Mouse (Mus musculus): Measurements from ENCODE around the gene Gm4969. TPM values are rescaled to one million over a fixed set of nuclear protein-coding genes. Genes with fewer than 3 reads are reported as not detected.
A peak's percentile ranks its signal among the peaks of the same experiment; 100 is the strongest.

The Gm4969 gene
- polyA plus RNA-seq, 1 experiment from 2014 or later = 3.8 TPM

DNA sequence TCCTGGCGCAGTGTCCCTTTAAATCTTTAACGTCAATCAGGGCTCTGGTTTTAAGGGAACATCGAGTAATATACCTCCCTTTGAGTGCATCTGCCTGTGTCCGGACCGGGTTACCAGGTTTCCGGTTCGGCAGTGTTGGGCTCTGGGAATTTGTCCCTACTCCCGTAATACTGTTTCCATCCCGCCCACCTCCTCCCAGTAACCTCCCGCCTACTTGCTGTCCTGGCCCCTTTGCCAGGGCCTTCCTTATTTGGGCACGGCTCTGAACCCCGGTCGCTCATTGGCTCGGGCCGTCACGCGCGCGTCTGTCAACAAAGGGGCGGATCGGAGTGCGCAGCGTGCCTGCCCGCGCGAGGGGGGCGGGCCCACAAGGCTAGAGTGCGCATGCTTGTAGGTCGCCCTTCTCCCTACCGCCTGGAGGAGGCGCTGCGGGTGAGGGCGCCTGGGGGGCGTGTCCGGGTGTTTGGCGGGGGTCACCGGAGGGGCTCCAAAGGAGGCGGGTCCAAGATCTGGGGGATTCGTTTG lies 13.2 kb upstream of the Gm4969 start:
- Histone ChIP-seq H3K27me3 (no peaks in the 10 kb centered on the region), H3K9me3 (no peaks in the 10 kb centered on the region), H3K4me2 (replicated peaks) (peak overlapping the region; percentile 61), H3K4me1 (peaks cover 13% of the 10 kb centered on the region; the same call in 1 of the 2 replicates), H3K9ac (peak overlapping the region; percentile 44), H3K36me3 (peaks cover 23% of the 10 kb centered on the region), H3K4me3 (peak overlapping the region; percentile 43), H3K27ac (peak overlapping the region; percentile 86)
- under 1% methylated on average over 39 of the region's 39 CpGs for WGBS
- ATAC-seq (ENCODE audit: insufficient number of reproducible peaks, insufficient read depth, low FRiP score, low TSS enrichment) = peak; percentile 97

DNA sequence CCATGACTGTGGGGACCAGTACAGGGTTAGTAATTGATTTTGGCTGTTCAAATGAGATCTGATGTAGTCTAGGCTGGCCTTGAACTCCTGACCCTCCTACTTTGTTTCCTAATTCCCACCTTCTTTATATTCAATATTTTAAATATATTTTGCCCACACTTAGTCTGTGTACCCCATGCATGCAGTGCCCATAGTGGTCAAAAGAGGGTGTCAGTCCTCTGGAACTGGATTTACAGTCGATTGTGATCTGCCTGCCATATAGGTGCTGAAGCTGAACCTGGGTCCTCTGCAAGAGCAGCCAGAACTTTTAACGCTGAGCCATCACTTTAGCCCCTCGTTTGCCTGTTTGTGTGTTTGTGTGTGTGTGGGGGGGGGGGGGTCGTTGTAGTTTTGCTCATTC lies 12.5 kb upstream of the Gm4969 start:
- Histone ChIP-seq H3K9me3 (no peaks in the 10 kb centered on the region), H3K27ac (peak overlapping the region; percentile 86), H3K9ac (peak overlapping the region; percentile 11; the same call in 1 of the 2 replicates), H3K36me3 (peaks cover 16% of the 10 kb centered on the region), H3K27me3 (no peaks in the 10 kb centered on the region), H3K4me3 (peak overlapping the region; percentile 43), H3K4me1 (peaks cover 13% of the 10 kb centered on the region; the same call in 1 of the 2 replicates), H3K4me2 (replicated peaks) (peak overlapping the region; percentile 61)
- no peak for ATAC-seq (ENCODE audit: insufficient number of reproducible peaks, insufficient read depth, low FRiP score, low TSS enrichment)
- 26% methylated on average over 4 of the region's 4 CpGs for WGBS

DNA sequence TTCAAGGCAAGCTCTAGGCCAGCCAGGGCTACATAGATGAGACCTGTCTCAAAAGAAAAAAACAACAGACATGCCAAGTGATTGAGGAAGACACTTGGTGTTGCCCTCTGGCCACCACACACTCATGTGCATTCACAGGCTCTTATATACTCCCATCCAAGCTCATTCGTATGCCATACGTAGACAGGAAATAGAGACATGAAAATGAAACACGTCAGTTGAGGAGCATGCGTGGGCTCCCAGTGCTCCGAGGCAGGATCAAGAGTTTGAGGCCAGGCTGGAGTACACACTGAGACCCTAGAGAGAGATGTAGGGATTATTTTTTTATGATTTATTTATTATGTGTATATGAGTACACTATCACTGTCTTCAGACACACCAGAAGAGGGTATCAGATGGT lies 11.2 kb upstream of the Gm4969 start:
- H3K4me2 ChIP-seq (replicated peaks) = no peak overlapping the region
- H3K4me3 ChIP-seq = no peak overlapping the region
- no peak overlapping the region for H3K27ac ChIP-seq
- peaks cover 17% of the 10 kb centered on the region; the same call in 1 of the 2 replicates for H3K4me1 ChIP-seq
- ATAC-seq (ENCODE audit: insufficient number of reproducible peaks, insufficient read depth, low FRiP score, low TSS enrichment) = no peak
- no peaks in the 10 kb centered on the region for H3K27me3 ChIP-seq
- H3K36me3 ChIP-seq = peaks cover 9% of the 10 kb centered on the region
- no peak overlapping the region for H3K9ac ChIP-seq
- 94% methylated on average over 5 of the region's 5 CpGs for WGBS
- no peaks in the 10 kb centered on the region for H3K9me3 ChIP-seq

DNA sequence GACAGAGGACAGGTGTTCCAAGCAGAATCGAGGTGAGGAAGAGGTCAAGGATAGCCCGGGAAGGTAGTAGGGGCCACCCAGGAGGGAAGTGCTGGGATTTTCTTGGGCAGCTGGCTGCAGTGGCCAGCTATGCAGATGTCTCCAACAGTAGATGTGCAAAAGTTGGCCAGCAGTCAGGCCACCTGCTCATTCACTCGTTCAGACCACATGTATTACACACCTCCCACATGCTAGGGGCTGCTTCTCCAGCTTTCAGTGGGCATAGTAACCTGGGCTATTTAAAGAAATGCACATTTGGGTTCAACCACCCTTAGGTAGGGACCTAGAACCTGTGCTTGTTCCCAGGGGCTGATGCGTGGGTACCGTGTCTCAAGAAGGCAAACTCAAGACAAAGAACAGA lies 9.6 kb upstream of the Gm4969 start:
- Histone ChIP-seq H3K27me3 (no peaks in the 10 kb centered on the region), H3K4me3 (no peak overlapping the region), H3K4me1 (peaks cover 17% of the 10 kb centered on the region; the same call in 1 of the 2 replicates), H3K36me3 (peaks cover 9% of the 10 kb centered on the region), H3K9me3 (no peaks in the 10 kb centered on the region), H3K27ac (no peak overlapping the region), H3K4me2 (replicated peaks) (no peak overlapping the region), H3K9ac (no peak overlapping the region)
- no peak for ATAC-seq (ENCODE audit: insufficient number of reproducible peaks, insufficient read depth, low FRiP score, low TSS enrichment)
- WGBS = 88% methylated on average over 5 of the region's 5 CpGs

DNA sequence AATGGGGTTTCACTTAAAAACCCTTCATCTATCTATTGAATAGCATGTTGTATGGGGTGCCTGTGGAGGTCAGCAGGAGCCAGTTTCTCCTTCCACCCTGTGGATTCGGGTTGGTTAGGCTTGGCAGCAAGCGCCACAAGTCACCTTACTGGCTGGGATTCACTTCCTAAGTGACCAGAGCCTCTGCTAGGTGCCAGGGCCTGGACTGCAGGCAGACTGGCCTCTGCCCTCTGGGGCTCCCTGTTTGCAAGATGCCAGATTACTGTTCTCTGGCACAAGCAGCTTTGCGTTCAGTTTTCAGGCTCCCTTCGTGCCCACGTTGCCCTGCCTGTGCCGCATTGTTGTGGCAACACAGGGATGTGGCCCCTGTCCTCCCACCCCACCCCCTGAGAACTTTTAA lies 6.5 kb upstream of the Gm4969 start:
- 0 out of 2 replicates have a peak overlapping the region, but pooled peaks have one; percentile 30 for H3K9ac ChIP-seq
- H3K4me2 ChIP-seq (replicated peaks) = no peak overlapping the region
- ATAC-seq (ENCODE audit: insufficient number of reproducible peaks, insufficient read depth, low FRiP score, low TSS enrichment) = no peak
- no peak overlapping the region for H3K4me3 ChIP-seq
- no peak overlapping the region for H3K27ac ChIP-seq
- no peaks in the 10 kb centered on the region for H3K27me3 ChIP-seq
- peaks cover 9% of the 10 kb centered on the region for H3K36me3 ChIP-seq
- WGBS = 83% methylated on average over 6 of the region's 6 CpGs
- peaks cover 16% of the 10 kb centered on the region for H3K4me1 ChIP-seq
- no peaks in the 10 kb centered on the region for H3K9me3 ChIP-seq

DNA sequence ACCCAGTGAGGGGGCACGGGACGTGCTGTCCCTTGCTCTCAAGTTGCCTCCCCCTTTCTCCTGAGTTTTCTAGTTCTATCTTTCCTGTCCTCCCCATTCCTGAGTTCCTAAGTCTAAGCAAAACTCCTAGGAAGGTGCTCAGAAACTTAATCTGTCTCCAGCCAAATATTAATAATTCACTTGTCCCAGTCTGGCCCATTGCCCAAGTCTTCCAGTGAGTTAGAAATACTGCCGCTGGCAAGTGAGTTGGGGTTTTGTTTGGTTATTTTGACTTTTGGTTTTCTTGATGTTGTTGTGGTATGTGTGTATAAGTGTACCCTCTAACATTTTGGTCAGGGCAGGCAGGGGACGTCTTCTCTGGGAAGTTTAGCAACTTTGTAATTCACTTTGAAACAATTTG lies 3.5 kb upstream of the Gm4969 start:
- H3K4me3 ChIP-seq = no peak overlapping the region
- ATAC-seq (ENCODE audit: insufficient number of reproducible peaks, insufficient read depth, low FRiP score, low TSS enrichment) = no peak
- WGBS = 92% methylated on average over 4 of the region's 4 CpGs

DNA sequence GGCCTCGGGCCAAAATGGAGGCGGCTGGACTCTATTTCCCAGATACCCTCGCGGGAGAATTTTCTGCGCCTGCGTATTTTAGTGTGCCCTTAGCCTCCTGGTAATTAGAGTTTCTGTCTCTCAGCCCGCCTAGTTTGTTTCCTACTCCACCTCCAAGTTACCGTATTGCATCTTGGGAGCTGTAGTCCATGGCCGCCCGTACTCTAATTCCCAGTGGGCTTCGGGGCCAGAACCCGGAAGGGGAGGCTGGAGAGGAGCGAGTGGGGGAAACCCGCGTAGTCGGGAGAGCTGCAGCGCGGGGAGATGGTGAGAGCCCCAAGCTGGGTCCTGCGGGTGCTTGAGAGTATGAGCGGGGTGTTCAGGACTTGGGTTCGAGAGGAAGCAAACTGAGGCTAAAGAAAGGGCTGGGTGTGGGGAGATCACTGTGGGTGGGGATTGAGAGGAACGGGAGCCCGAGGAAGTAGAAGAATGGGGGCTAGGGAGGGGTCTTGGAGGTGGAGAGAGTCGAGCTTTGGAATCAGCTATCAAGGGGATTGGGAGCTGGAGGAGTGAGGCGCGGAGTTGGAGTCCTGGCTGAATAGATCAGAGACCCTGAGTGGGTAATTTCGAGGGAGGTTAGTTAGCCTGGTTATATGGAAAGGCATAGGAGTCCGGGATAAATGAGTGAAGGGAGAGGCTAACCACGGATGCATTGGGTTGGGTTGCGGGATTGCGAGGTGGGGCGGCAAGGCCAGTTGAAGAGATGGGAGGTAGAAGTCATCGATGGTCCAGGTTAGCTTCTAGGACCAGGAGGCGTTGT lies 1.7 kb upstream of the Gm4969 start, which contains the start of gene Fbxo46:
Gene Fbxo46, plus strand, starts transcription at position 229 of the 799 bp plus-strand sequence.
- H3K9ac ChIP-seq = peak within 1 kb of the TSS; percentile 70
- ATAC-seq (ENCODE audit: insufficient number of reproducible peaks, insufficient read depth, low FRiP score, low TSS enrichment) = peak; percentile 94
- peak within 1 kb of the TSS; percentile 81 for H3K4me2 ChIP-seq (replicated peaks)
- H3K4me3 ChIP-seq = peak within 1 kb of the TSS; percentile 68
- 3% methylated on average over 34 of the region's 34 CpGs for WGBS
- peaks cover 21% of the 10 kb centered on the region for H3K4me1 ChIP-seq
- H3K27me3 ChIP-seq = no peaks in the 10 kb centered on the region
- no peaks in the 10 kb centered on the region for H3K36me3 ChIP-seq
- 0 out of 2 replicates have a peak within 1 kb of the TSS, but pooled peaks have one; percentile 30 for H3K27ac ChIP-seq
- 0 out of 2 replicates have a peak, but pooled peaks cover 2% of the 10 kb centered on the region for H3K9me3 ChIP-seq

More for the DNA sequence above, 3.5 kb upstream of the Gm4969 start:
- no peak overlapping the region for H3K9ac ChIP-seq
- no peaks in the 10 kb centered on the region for H3K36me3 ChIP-seq
- no peak overlapping the region for H3K4me2 ChIP-seq (replicated peaks)
- H3K9me3 ChIP-seq = 0 out of 2 replicates have a peak, but pooled peaks cover 2% of the 10 kb centered on the region
- H3K27me3 ChIP-seq = no peaks in the 10 kb centered on the region
- no peak overlapping the region for H3K27ac ChIP-seq
- H3K4me1 ChIP-seq = peaks cover 24% of the 10 kb centered on the region

DNA sequence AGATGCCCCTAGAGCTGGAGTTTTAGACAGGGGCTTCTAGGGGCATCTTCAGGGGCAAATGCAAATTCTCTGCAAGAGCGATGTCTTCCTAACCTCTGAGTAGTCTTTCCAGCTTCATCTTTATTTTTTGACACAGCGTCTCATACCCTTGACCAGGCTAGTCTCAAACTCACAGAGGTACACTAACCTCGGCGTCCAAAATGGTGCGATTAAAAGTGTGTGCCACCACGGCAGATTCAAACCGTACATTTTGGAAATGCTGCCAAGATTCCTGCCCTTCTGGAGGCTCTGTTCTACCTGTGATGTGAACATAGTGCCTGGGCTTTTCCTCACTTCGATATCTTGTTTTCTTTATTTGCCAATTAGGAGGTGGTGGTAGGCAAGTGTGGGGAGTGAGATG lies 915 bp upstream of the Gm4969 start:
- Histone ChIP-seq H3K27me3 (no peaks in the 10 kb centered on the region), H3K9me3 (0 out of 2 replicates have a peak, but pooled peaks cover 2% of the 10 kb centered on the region), H3K4me3 (no peak overlapping the region), H3K27ac (0 out of 2 replicates have a peak overlapping the region, but pooled peaks have one; percentile 30), H3K4me2 (replicated peaks) (no peak overlapping the region), H3K9ac (no peak overlapping the region), H3K36me3 (no peaks in the 10 kb centered on the region), H3K4me1 (peaks cover 19% of the 10 kb centered on the region)
- ATAC-seq (ENCODE audit: insufficient number of reproducible peaks, insufficient read depth, low FRiP score, low TSS enrichment) = no peak
- 94% methylated on average over 8 of the region's 8 CpGs for WGBS

DNA sequence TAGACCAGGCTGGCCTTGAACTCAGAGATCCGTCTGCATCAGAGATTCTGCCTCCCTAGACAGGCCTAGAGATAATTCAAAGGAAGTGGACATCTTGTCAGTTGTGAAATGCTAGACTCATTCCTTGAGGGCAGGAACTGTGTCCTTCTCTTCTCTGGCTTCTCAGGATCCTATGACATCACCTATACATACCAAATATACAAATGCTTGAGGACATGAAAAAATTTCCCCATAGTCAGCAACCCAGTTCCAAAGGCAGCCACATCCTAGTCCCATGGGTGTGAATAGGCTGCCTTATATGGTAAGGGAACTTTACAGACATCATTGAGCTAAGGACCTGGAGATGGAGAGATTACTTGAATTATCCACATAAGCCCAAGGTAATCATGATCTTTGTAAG lies 8.6 kb downstream of the Gm4969 start:
- 79% methylated on average over 1 of the region's 1 CpGs for WGBS
- Histone ChIP-seq H3K27ac (no peak overlapping the region), H3K9me3 (no peaks in the 10 kb centered on the region), H3K27me3 (no peaks in the 10 kb centered on the region), H3K4me1 (no peaks in the 10 kb centered on the region), H3K36me3 (no peaks in the 10 kb centered on the region), H3K4me2 (replicated peaks) (no peak overlapping the region), H3K4me3 (no peak overlapping the region), H3K9ac (no peak overlapping the region)
- no peak for ATAC-seq (ENCODE audit: insufficient number of reproducible peaks, insufficient read depth, low FRiP score, low TSS enrichment)

DNA sequence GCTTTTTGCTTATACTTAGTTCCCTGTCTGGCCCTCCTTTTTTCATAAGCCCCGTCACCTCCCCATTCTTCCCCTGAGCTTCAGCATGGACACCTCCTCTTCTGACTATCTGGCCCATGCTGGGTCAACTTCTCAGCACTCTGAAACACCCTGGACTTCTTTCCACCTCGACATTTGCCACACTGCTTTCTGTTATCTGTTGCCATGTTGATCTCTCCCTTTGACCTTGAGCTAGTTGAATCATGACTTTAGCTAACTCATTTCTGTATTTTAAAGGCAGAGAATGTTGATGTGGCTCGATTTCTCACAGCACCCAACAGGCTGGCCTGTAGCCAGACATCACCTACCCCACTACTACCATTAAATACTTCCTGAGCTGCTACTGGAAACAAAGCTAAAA lies 10.7 kb downstream of the Gm4969 start:
- Histone ChIP-seq H3K9me3 (peaks cover 6% of the 10 kb centered on the region; the same call in 1 of the 2 replicates), H3K36me3 (no peaks in the 10 kb centered on the region), H3K27me3 (no peaks in the 10 kb centered on the region), H3K4me3 (no peak overlapping the region), H3K4me2 (replicated peaks) (no peak overlapping the region), H3K4me1 (no peaks in the 10 kb centered on the region), H3K9ac (no peak overlapping the region), H3K27ac (no peak overlapping the region)
- 62% methylated on average over 3 of the region's 3 CpGs for WGBS
- no peak for ATAC-seq (ENCODE audit: insufficient number of reproducible peaks, insufficient read depth, low FRiP score, low TSS enrichment)

DNA sequence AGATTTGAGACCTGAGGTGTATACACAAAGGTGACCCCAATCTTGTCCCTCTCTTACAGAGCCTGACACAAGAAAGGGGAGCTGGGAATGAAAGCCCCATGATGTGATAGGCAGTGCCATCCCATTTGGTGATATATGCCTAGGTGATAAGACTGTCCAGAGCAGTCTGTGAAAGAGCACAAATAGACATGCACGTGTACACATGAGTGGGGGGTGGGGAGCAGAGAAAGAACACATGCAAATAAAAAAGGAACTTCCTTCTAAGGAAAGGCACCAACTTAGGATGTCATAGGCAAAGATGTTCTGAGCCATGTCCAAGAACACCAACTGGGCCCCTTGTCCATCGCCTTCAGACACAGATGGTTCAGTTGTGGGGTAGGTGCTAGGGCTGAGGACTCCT lies 13.7 kb downstream of the Gm4969 start:
- H3K27me3 ChIP-seq = no peaks in the 10 kb centered on the region
- H3K9me3 ChIP-seq = peaks cover 8% of the 10 kb centered on the region; the same call in 1 of the 2 replicates
- no peaks in the 10 kb centered on the region for H3K36me3 ChIP-seq
- ATAC-seq (ENCODE audit: insufficient number of reproducible peaks, insufficient read depth, low FRiP score, low TSS enrichment) = no peak
- no peak overlapping the region for H3K4me2 ChIP-seq (replicated peaks)
- 78% methylated on average over 2 of the region's 2 CpGs for WGBS
- no peak overlapping the region for H3K9ac ChIP-seq
- no peaks in the 10 kb centered on the region for H3K4me1 ChIP-seq
- H3K4me3 ChIP-seq = no peak overlapping the region
- no peak overlapping the region for H3K27ac ChIP-seq

DNA sequence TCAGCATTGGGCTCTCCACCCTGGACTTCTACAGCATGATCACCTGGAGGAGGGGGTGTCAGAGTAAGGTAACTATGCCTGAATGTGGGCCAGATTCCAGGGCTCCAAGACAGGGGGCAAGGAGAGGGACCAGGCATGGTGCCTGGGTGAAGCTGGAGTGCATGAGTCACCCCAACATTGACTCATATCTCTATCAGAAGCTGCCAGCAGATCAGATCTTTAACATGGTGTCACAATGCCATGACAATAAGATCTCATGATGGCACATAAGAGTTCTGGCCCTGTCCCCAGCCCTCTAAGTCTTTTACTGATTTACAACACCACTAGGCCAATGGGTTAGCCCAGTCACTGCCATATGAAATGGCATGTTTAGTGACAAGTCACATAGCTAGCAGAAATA lies 14.4 kb downstream of the Gm4969 start:
- Histone ChIP-seq H3K36me3 (no peaks in the 10 kb centered on the region), H3K4me2 (replicated peaks) (no peak overlapping the region), H3K27ac (no peak overlapping the region), H3K4me3 (no peak overlapping the region), H3K9ac (no peak overlapping the region), H3K9me3 (peaks cover 8% of the 10 kb centered on the region; the same call in 1 of the 2 replicates), H3K27me3 (no peaks in the 10 kb centered on the region), H3K4me1 (0 out of 2 replicates have a peak, but pooled peaks cover 4% of the 10 kb centered on the region)
- no peak for ATAC-seq (ENCODE audit: insufficient number of reproducible peaks, insufficient read depth, low FRiP score, low TSS enrichment)
